In genomic region chr1:34439961-34440630, GRCm38 (mm10) we compare ENCODE assay signal across 8 mouse cellular contexts. TPM values are rescaled to one million over a fixed set of nuclear protein-coding genes. Genes with fewer than 3 reads are reported as not detected.
A peak's percentile ranks its signal among the peaks of the same experiment; 100 is the strongest.
DNase-seq lines count a peak whose midpoint lies in the region; ATAC-seq and TF ChIP-seq lines count a peak whose summit lies in the region.

No protein-coding gene starts in this region.

- 10% methylated on average over 31 of the region's 31 CpGs for WGBS in forebrain, embryonic 13.5 days
- 4% methylated on average over 31 of the region's 31 CpGs for WGBS in liver, embryonic 14.5 days (ENCODE audit: insufficient replicate concordance)
- WGBS in stomach, postnatal 0 days = 7% methylated on average over 31 of the region's 31 CpGs

- peak overlapping the region; percentile 76 for H3K4me2 ChIP-seq in forebrain, embryonic 13.5 days
- peak overlapping the region; percentile 88 for H3K4me2 ChIP-seq in liver, embryonic 14.5 days (ENCODE audit: low read depth)
- H3K4me2 ChIP-seq in stomach, postnatal 0 days (replicated peaks; ENCODE audit: low read depth) = peak overlapping the region; percentile 65

- no peaks in the 10 kb centered on the region for H3K9me3 ChIP-seq in forebrain, embryonic 13.5 days (replicated peaks)
- H3K9me3 ChIP-seq in liver, embryonic 14.5 days (ENCODE audit: control insufficient read depth, low read length) = no peaks in the 10 kb centered on the region
- no peaks in the 10 kb centered on the region for H3K9me3 ChIP-seq in stomach, postnatal 0 days (ENCODE audit: control insufficient read depth, low read length)

- TF ChIP-seq CTCF in left cerebral cortex, adult 2 months (IDR thresholded peaks at IDR 0.05) = peak; percentile 35
- no peak; the same call in 1 of the 2 replicates for TF ChIP-seq CTCF in bone marrow macrophage, adult 2 months (IDR thresholded peaks at IDR 0.05; ENCODE audit: low read depth, low read length)
- TF ChIP-seq CTCF in liver, embryonic 14.5 days (IDR thresholded peaks at IDR 0.05; ENCODE audit: low read depth) = peak; percentile 66
- TF ChIP-seq CTCF in stomach, postnatal 0 days (IDR thresholded peaks at IDR 0.05; ENCODE audit: low read depth) = peak; percentile 65

- H3K36me3 ChIP-seq in forebrain, embryonic 13.5 days (ENCODE audit: poor library complexity, severe bottlenecking) = peaks cover 41% of the 10 kb centered on the region
- H3K36me3 ChIP-seq in liver, embryonic 14.5 days (replicated peaks; ENCODE audit: control insufficient read depth, insufficient read depth, low read depth) = peaks cover 21% of the 10 kb centered on the region
- peaks cover 20% of the 10 kb centered on the region for H3K36me3 ChIP-seq in stomach, postnatal 0 days (ENCODE audit: control insufficient read depth, insufficient read depth, low read length)

- peak; percentile 50 for ATAC-seq in forebrain, embryonic 13.5 days
- ATAC-seq in liver, embryonic 14.5 days (ENCODE audit: insufficient read depth) = peak; percentile 34
- ATAC-seq in stomach, postnatal 0 days (ENCODE audit: low FRiP score, low TSS enrichment) = peak; percentile 48

- DNase-seq in left cerebral cortex, adult 2 months (ENCODE audit: extremely low spot score in 1 of 2, low spot score in 2 of 2) = no peak
- no peak for DNase-seq in left cerebral cortex, adult 8-10 months (ENCODE audit: low spot score in 2 of 2)
- DNase-seq in liver, embryonic 14.5 days (ENCODE audit: low read depth in 3 of 3, low spot score in 3 of 3) = no peak
- no peak for DNase-seq in stomach, postnatal 0 days (ENCODE audit: low spot score)
- DNase-seq in retina, postnatal 1 day = no peak
- no peak for DNase-seq in adrenal gland, postnatal 4 days (ENCODE audit: low spot score in 2 of 2)

- H3K9ac ChIP-seq in forebrain, embryonic 13.5 days = peak overlapping the region; percentile 69
- H3K9ac ChIP-seq in liver, embryonic 14.5 days (replicated peaks) = peak overlapping the region; percentile 71
- H3K9ac ChIP-seq in stomach, postnatal 0 days (ENCODE audit: low read length) = peak overlapping the region; percentile 70

- peak overlapping the region; percentile 62 for H3K4me3 ChIP-seq in left cerebral cortex, adult 2 months
- peak overlapping the region; percentile 70 for H3K4me3 ChIP-seq in bone marrow macrophage, adult 2 months (ENCODE audit: insufficient read depth, low read length)
- peak overlapping the region; percentile 63 for H3K4me3 ChIP-seq in forebrain, embryonic 13.5 days
- peak overlapping the region; percentile 90 to 93 for H3K4me3 ChIP-seq in liver, embryonic 14.5 days (ENCODE audit: insufficient read depth in 1 of 2, low read depth in 2 of 2, low read length in 2 of 2)
- H3K4me3 ChIP-seq in stomach, postnatal 0 days (ENCODE audit: low read depth, low read length) = peak overlapping the region; percentile 73

- TF ChIP-seq POLR2A in bone marrow macrophage, adult 2 months (IDR thresholded peaks at IDR 0.05; ENCODE audit: borderline replicate concordance, low read depth, low read length) = no peak

- peaks cover 10% of the 10 kb centered on the region for H3K4me1 ChIP-seq in bone marrow macrophage, adult 2 months (ENCODE audit: control insufficient read depth, insufficient read depth, low read length)
- H3K4me1 ChIP-seq in forebrain, embryonic 13.5 days = peaks cover 24% of the 10 kb centered on the region
- peaks cover 6 to 10% of the 10 kb centered on the region in 2 experiments for H3K4me1 ChIP-seq in liver, embryonic 14.5 days (replicated peaks; ENCODE audit: control insufficient read depth in 2 of 2, insufficient read depth in 2 of 2, low read length in 1 of 2)
- H3K4me1 ChIP-seq in stomach, postnatal 0 days (replicated peaks; ENCODE audit: control insufficient read depth, insufficient read depth) = 0 out of 2 replicates have a peak, but pooled peaks cover 5% of the 10 kb centered on the region

- peak overlapping the region; percentile 60 for H3K27ac ChIP-seq in left cerebral cortex, adult 2 months
- H3K27ac ChIP-seq in bone marrow macrophage, adult 2 months (ENCODE audit: insufficient read depth, low read depth, low read length) = peak overlapping the region; percentile 58
- H3K27ac ChIP-seq in forebrain, embryonic 13.5 days = peak overlapping the region; percentile 61; the same call in 1 of the 2 replicates
- peak overlapping the region; percentile 20; the same call in 1 of the 2 replicates for H3K27ac ChIP-seq in liver, embryonic 14.5 days
- peak overlapping the region; percentile 82 for H3K27ac ChIP-seq in stomach, postnatal 0 days (replicated peaks)

- H3K27me3 ChIP-seq in forebrain, embryonic 13.5 days = no peaks in the 10 kb centered on the region
- H3K27me3 ChIP-seq in liver, embryonic 14.5 days (ENCODE audit: control insufficient read depth, insufficient read depth, low read length) = no peaks in the 10 kb centered on the region
- H3K27me3 ChIP-seq in stomach, postnatal 0 days (ENCODE audit: control insufficient read depth, insufficient read depth, low read length) = no peaks in the 10 kb centered on the region

- no peak for TF ChIP-seq EP300 in liver, embryonic 14.5 days (IDR thresholded peaks at IDR 0.05; ENCODE audit: low read depth)
- no peak for TF ChIP-seq EP300 in stomach, postnatal 0 days (optimal IDR thresholded peaks at IDR 0.05)

- intact Hi-C loops in left cerebral cortex, adult 2 months (cut with DNase I) = no loop called here

RNA-seq across cellular contexts. Expression of gene Imp4, which starts 0.4 kb away (rescaled TPM):
- total RNA-seq in left cerebral cortex, adult 2 months (2021) = 10 to 100 TPM; 31.3 to 39.4 TPM
- total RNA-seq in left cerebral cortex, adult 8-10 months (2022) = 10 to 100 TPM; 29.7 to 36.0 (median 33.1) TPM
- 35.3 and 40.9 TPM in 2 replicates for polyA plus RNA-seq in bone marrow macrophage, adult 2 months (2012; ENCODE audit: insufficient read depth, insufficient read length, missing spikeins)
- 66.7 and 67.0 TPM in 2 replicates for polyA plus RNA-seq in forebrain, embryonic 13.5 days (2015; fragmentation: Nextera tagmentation; extraction: Ambion mirVana)
- polyA plus RNA-seq in liver, embryonic 14.5 days (2012; rRNA removed) = 8.9 and 21.2 TPM in 2 replicates
- 56.8 and 59.6 TPM in 2 replicates for polyA plus RNA-seq in liver, embryonic 14.5 days (2014; fragmentation: Nextera tagmentation; extraction: Ambion mirVana)
- polyA plus RNA-seq in stomach, postnatal 0 days (2015; fragmentation: Nextera tagmentation; extraction: Ambion mirVana) = 52.3 and 52.9 TPM in 2 replicates
- 10 to 100 TPM; 58.2 to 62.2 TPM for total RNA-seq in adrenal gland, postnatal 4 days (2021)

RNA-seq across cellular contexts. Expression of gene Ccdc115, which starts 0.6 kb away (rescaled TPM):
- 10 to 100 TPM; 13.8 to 15.8 TPM for total RNA-seq in left cerebral cortex, adult 2 months (2021)
- 10 to 100 TPM; 15.5 to 19.7 (median 17.9) TPM for total RNA-seq in left cerebral cortex, adult 8-10 months (2022)
- polyA plus RNA-seq in bone marrow macrophage, adult 2 months (2012; ENCODE audit: insufficient read depth, insufficient read length, missing spikeins) = 44.1 and 44.5 TPM in 2 replicates
- 68.2 and 75.1 TPM in 2 replicates for polyA plus RNA-seq in forebrain, embryonic 13.5 days (2015; fragmentation: Nextera tagmentation; extraction: Ambion mirVana)
- polyA plus RNA-seq in liver, embryonic 14.5 days (2012; rRNA removed) = 13.2 and 21.3 TPM in 2 replicates
- polyA plus RNA-seq in liver, embryonic 14.5 days (2014; fragmentation: Nextera tagmentation; extraction: Ambion mirVana) = 21.6 and 23.1 TPM in 2 replicates
- 37.1 and 39.3 TPM in 2 replicates for polyA plus RNA-seq in stomach, postnatal 0 days (2015; fragmentation: Nextera tagmentation; extraction: Ambion mirVana)
- total RNA-seq in adrenal gland, postnatal 4 days (2021) = 10 to 100 TPM; 26.6 to 27.7 TPM

RNA-seq across cellular contexts. Expression of gene Ptpn18, which starts 19.5 kb away (rescaled TPM):
- total RNA-seq in left cerebral cortex, adult 2 months (2021) = 1 to 10 TPM; 4.7 to 6.0 TPM
- total RNA-seq in left cerebral cortex, adult 8-10 months (2022) = 10 to 100 TPM in 2 of 4 experiments, 1 to 10 TPM in 2; 3.4 to 11.1 (median 7.3) TPM
- 145 and 150 TPM in 2 replicates for polyA plus RNA-seq in bone marrow macrophage, adult 2 months (2012; ENCODE audit: insufficient read depth, insufficient read length, missing spikeins)
- 3.6 and 5.8 TPM in 2 replicates for polyA plus RNA-seq in forebrain, embryonic 13.5 days (2015; fragmentation: Nextera tagmentation; extraction: Ambion mirVana)
- 12.6 and 26.4 TPM in 2 replicates for polyA plus RNA-seq in liver, embryonic 14.5 days (2012; rRNA removed)
- 18.3 and 23.8 TPM in 2 replicates for polyA plus RNA-seq in liver, embryonic 14.5 days (2014; fragmentation: Nextera tagmentation; extraction: Ambion mirVana)
- polyA plus RNA-seq in stomach, postnatal 0 days (2015; fragmentation: Nextera tagmentation; extraction: Ambion mirVana) = 26.9 and 29.4 TPM in 2 replicates
- 10 to 100 TPM; 10.4 to 10.9 TPM for total RNA-seq in adrenal gland, postnatal 4 days (2021)

RNA-seq across cellular contexts. Expression of gene Prss39, which starts 58.1 kb away (rescaled TPM):
- not detected for total RNA-seq in left cerebral cortex, adult 2 months (2021)
- not detected for total RNA-seq in left cerebral cortex, adult 8-10 months (2022)
- not detected in 2 replicates for polyA plus RNA-seq in bone marrow macrophage, adult 2 months (2012; ENCODE audit: insufficient read depth, insufficient read length, missing spikeins)
- polyA plus RNA-seq in forebrain, embryonic 13.5 days (2015; fragmentation: Nextera tagmentation; extraction: Ambion mirVana) = not detected in 2 replicates
- not detected in 2 replicates for polyA plus RNA-seq in liver, embryonic 14.5 days (2012; rRNA removed)
- polyA plus RNA-seq in liver, embryonic 14.5 days (2014; fragmentation: Nextera tagmentation; extraction: Ambion mirVana) = not detected in 2 replicates
- polyA plus RNA-seq in stomach, postnatal 0 days (2015; fragmentation: Nextera tagmentation; extraction: Ambion mirVana) = not detected in 2 replicates
- not detected for total RNA-seq in adrenal gland, postnatal 4 days (2021)

Comparison
In these comparisons a context has a peak if more than half of its experiments do, and no peak if none do; other contexts are left out.
1. H3K27ac ChIP-seq: peak in every context shown above with its lines; median percentile 82 in stomach, postnatal 0 days; 61 in forebrain, embryonic 13.5 days; 60 in left cerebral cortex, adult 2 months; 58 in bone marrow macrophage, adult 2 months; 20 in liver, embryonic 14.5 days.